In genomic region chr7:135721436-135721992, GRCm38 (mm10) we compare ENCODE assay signal across 15 mouse cellular contexts. TPM values are rescaled to one million over a fixed set of nuclear protein-coding genes. Genes with fewer than 3 reads are reported as not detected.
DNase-seq lines count a peak whose midpoint lies in the region; ATAC-seq and TF ChIP-seq lines count a peak whose summit lies in the region.
"Had no signal": no experiment of that assay in that cellular context is flagged by ENCODE, and none has a peak within 500 bp of the region (broad histone marks: within the 10 kb centered on the region; RNA-seq: fewer than 3 reads in every experiment).

No protein-coding gene starts in this region.

- H3K27ac ChIP-seq in heart, embryonic 12.5 days (ENCODE audit: poor library complexity, severe bottlenecking) = peak overlapping the region; percentile 48
- H3K27ac ChIP-seq in heart, adult 2 months = no peak overlapping the region
- H3K27ac ChIP-seq in MEL (ENCODE audit: control insufficient read depth, low read depth, low read length) = peak overlapping the region; percentile 92
- no peak overlapping the region for H3K27ac ChIP-seq in intestine, embryonic 16.5 days (ENCODE audit: low read length)
- H3K27ac ChIP-seq in forebrain, postnatal 0 days (ENCODE audit: low read depth, low read length) = no peak overlapping the region
- H3K27ac ChIP-seq: limb, embryonic 15.5 days; neural tube, embryonic 13.5 days had no signal

- no peaks in the 10 kb centered on the region for H3K79me2 ChIP-seq in heart, adult 2 months (replicated peaks; ENCODE audit: control insufficient read depth, insufficient read depth, low read length)
- H3K79me2 ChIP-seq in MEL (ENCODE audit: control insufficient read depth, insufficient read depth, low read length, poor library complexity) = peaks cover 3% of the 10 kb centered on the region

- 36% methylated on average over 7 of the region's 7 CpGs for WGBS in heart, embryonic 12.5 days
- WGBS in heart, adult 2 months = 49% methylated on average over 7 of the region's 7 CpGs
- 64% methylated on average over 7 of the region's 7 CpGs for WGBS in intestine, embryonic 16.5 days
- WGBS in forebrain, postnatal 0 days = 86% methylated on average over 7 of the region's 7 CpGs

- no peaks in the 10 kb centered on the region for H3K27me3 ChIP-seq in heart, embryonic 12.5 days (replicated peaks)
- no peaks in the 10 kb centered on the region for H3K27me3 ChIP-seq in heart, adult 2 months (ENCODE audit: control insufficient read depth, insufficient read depth, low read length)
- no peaks in the 10 kb centered on the region for H3K27me3 ChIP-seq in MEL (ENCODE audit: control insufficient read depth in 1 of 2, insufficient read depth in 2 of 2, low read length in 2 of 2)
- H3K27me3 ChIP-seq in intestine, embryonic 16.5 days (replicated peaks; ENCODE audit: control insufficient read depth, insufficient read depth, low read length) = no peaks in the 10 kb centered on the region
- no peaks in the 10 kb centered on the region for H3K27me3 ChIP-seq in forebrain, postnatal 0 days (ENCODE audit: insufficient read depth, low read length)
- H3K27me3 ChIP-seq: limb, embryonic 15.5 days; neural tube, embryonic 13.5 days had no signal

- no peak for TF ChIP-seq RAD21 in MEL (IDR thresholded peaks at IDR 0.05; ENCODE audit: low read depth, low read length)

- intact Hi-C loops in heart, adult 2 months (cut with DNase I) = no loop called here

- no peaks in the 10 kb centered on the region for H3K36me3 ChIP-seq in heart, embryonic 12.5 days
- no peaks in the 10 kb centered on the region for H3K36me3 ChIP-seq in heart, adult 2 months (ENCODE audit: control insufficient read depth, insufficient read depth, low read length)
- H3K36me3 ChIP-seq in MEL (ENCODE audit: control insufficient read depth in 1 of 2, insufficient read depth in 2 of 2, low read length in 2 of 2) = peaks cover 0 to 19% of the 10 kb centered on the region in 2 experiments; a peak in 2 of 4 replicates
- no peaks in the 10 kb centered on the region for H3K36me3 ChIP-seq in intestine, embryonic 16.5 days (ENCODE audit: control insufficient read depth, insufficient read depth, low read length)
- no peaks in the 10 kb centered on the region for H3K36me3 ChIP-seq in forebrain, postnatal 0 days (ENCODE audit: insufficient read depth)
- H3K36me3 ChIP-seq: limb, embryonic 15.5 days; neural tube, embryonic 13.5 days had no signal

- H3K4me1 ChIP-seq in heart, embryonic 12.5 days (replicated peaks) = peaks cover 7% of the 10 kb centered on the region; the same call in 1 of the 2 replicates
- peaks cover 1% of the 10 kb centered on the region; the same call in 1 of the 2 replicates for H3K4me1 ChIP-seq in heart, adult 2 months (ENCODE audit: control insufficient read depth, insufficient read depth, low read length)
- H3K4me1 ChIP-seq in MEL (ENCODE audit: control insufficient read depth in 1 of 2, insufficient read depth in 2 of 2, low read length in 2 of 2) = peaks cover 10 to 16% of the 10 kb centered on the region in 2 experiments
- peaks cover 17% of the 10 kb centered on the region for H3K4me1 ChIP-seq in intestine, embryonic 16.5 days (ENCODE audit: control insufficient read depth, insufficient read depth, low read length)
- no peaks in the 10 kb centered on the region for H3K4me1 ChIP-seq in forebrain, postnatal 0 days (ENCODE audit: insufficient read depth)
- H3K4me1 ChIP-seq: neural tube, embryonic 13.5 days had no signal

- ATAC-seq in heart, embryonic 12.5 days (ENCODE audit: insufficient number of reproducible peaks, low FRiP score) = peak; percentile 80
- peak; percentile 65 for ATAC-seq in intestine, embryonic 16.5 days
- peak; percentile 85 for ATAC-seq in megakaryocyte progenitor cell, adult 5-6 weeks (replicated peaks; ENCODE audit: poor library complexity)
- no peak for ATAC-seq in forebrain, postnatal 0 days

- no peak for TF ChIP-seq EP300 in heart, adult 2 months (IDR thresholded peaks at IDR 0.05; ENCODE audit: insufficient read depth, low read depth, low read length)
- TF ChIP-seq EP300 in MEL (IDR thresholded peaks at IDR 0.05; ENCODE audit: low read depth in 1 of 2, low read length in 2 of 2) = peak; percentile 66 to 90

- H3K4me2 ChIP-seq in heart, embryonic 12.5 days = peak overlapping the region; percentile 25; the same call in 1 of the 2 replicates
- no peak overlapping the region for H3K4me2 ChIP-seq in intestine, embryonic 16.5 days (ENCODE audit: low read depth, low read length)
- H3K4me2 ChIP-seq in forebrain, postnatal 0 days (ENCODE audit: low read depth) = no peak overlapping the region
- H3K4me2 ChIP-seq: limb, embryonic 15.5 days; midbrain, embryonic 11.5 days; neural tube, embryonic 13.5 days had no signal

- H3K9me3 ChIP-seq in heart, embryonic 12.5 days (replicated peaks) = no peaks in the 10 kb centered on the region
- H3K9me3 ChIP-seq in MEL (replicated peaks; ENCODE audit: insufficient read depth, low read length) = no peaks in the 10 kb centered on the region
- H3K9me3 ChIP-seq in intestine, embryonic 16.5 days (ENCODE audit: control insufficient read depth, low read length) = no peaks in the 10 kb centered on the region
- no peaks in the 10 kb centered on the region for H3K9me3 ChIP-seq in forebrain, postnatal 0 days (ENCODE audit: low read length)
- H3K9me3 ChIP-seq: limb, embryonic 15.5 days; neural tube, embryonic 13.5 days had no signal

- no peak overlapping the region for H3K9ac ChIP-seq in heart, embryonic 12.5 days
- no peak overlapping the region for H3K9ac ChIP-seq in heart, adult 2 months (ENCODE audit: low read depth, low read length)
- peak overlapping the region; percentile 82 for H3K9ac ChIP-seq in MEL (ENCODE audit: control insufficient read depth, low read depth, low read length, poor library complexity, severe bottlenecking)
- no peak overlapping the region for H3K9ac ChIP-seq in intestine, embryonic 16.5 days (ENCODE audit: low read depth, low read length)
- no peak overlapping the region for H3K9ac ChIP-seq in forebrain, postnatal 0 days
- H3K9ac ChIP-seq: limb, embryonic 15.5 days; neural tube, embryonic 13.5 days had no signal

- DNase-seq in heart, adult 2 months = no peak
- peak; percentile 87 for DNase-seq in MEL (ENCODE audit: low read depth, low spot score)
- no peak for DNase-seq in forebrain, postnatal 0 days
- DNase-seq in kidney, postnatal 10 days = no peak
- no peak for DNase-seq in layer of hippocampus, adult 9-11 months
- DNase-seq: adrenal gland, postnatal 14 days; cerebellum, adult 9-11 months; kidney, adult 8-10 months; thymus, adult 2 months had no signal

- no peak overlapping the region for H3K4me3 ChIP-seq in heart, embryonic 12.5 days
- H3K4me3 ChIP-seq in heart, adult 2 months = no peak overlapping the region
- peak overlapping the region; percentile 48 to 59 for H3K4me3 ChIP-seq in MEL (ENCODE audit: control insufficient read depth in 1 of 2, insufficient read depth in 1 of 2, low read depth in 2 of 2, low read length in 2 of 2)
- no peak overlapping the region for H3K4me3 ChIP-seq in intestine, embryonic 16.5 days (ENCODE audit: low read length)
- no peak overlapping the region for H3K4me3 ChIP-seq in forebrain, postnatal 0 days (ENCODE audit: low read depth, low read length)
- H3K4me3 ChIP-seq: limb, embryonic 15.5 days; neural tube, embryonic 13.5 days had no signal

- no peak for TF ChIP-seq CTCF in heart, adult 2 months (IDR thresholded peaks at IDR 0.05)
- no peak for TF ChIP-seq CTCF in MEL (IDR thresholded peaks at IDR 0.05 in 2 of 3, conservative IDR thresholded peaks at IDR 0.05 in 1 of 3; ENCODE audit: control insufficient read depth in 1 of 3, insufficient read depth in 1 of 3, low read depth in 2 of 3, low read length in 3 of 3, poor library complexity in 1 of 3, severe bottlenecking in 1 of 3)
- no peak for TF ChIP-seq CTCF in forebrain, postnatal 0 days (IDR thresholded peaks at IDR 0.05; ENCODE audit: low read depth)

- TF ChIP-seq POLR2A in heart, adult 2 months (IDR thresholded peaks at IDR 0.05; ENCODE audit: insufficient read depth, low read depth, low read length) = no peak
- peak in 1 of 2 experiments; percentile 50; a peak in 1 of 4 replicates for TF ChIP-seq POLR2A in MEL (IDR thresholded peaks at IDR 0.05; ENCODE audit: control insufficient read depth in 1 of 2, insufficient read depth in 1 of 2, low read depth in 1 of 2, low read length in 2 of 2, poor library complexity in 1 of 2)

TF ChIP-seq in MEL, 35 proteins besides CTCF, POLR2A, EP300 and RAD21 (continues in another document):
- TF ChIP-seq TCF12 (IDR thresholded peaks at IDR 0.05; ENCODE audit: low read depth, low read length) (peak; percentile 84), SMC3 (IDR thresholded peaks at IDR 0.05; ENCODE audit: low read depth, low read length) (no peak), BHLHE40 (IDR thresholded peaks at IDR 0.05; ENCODE audit: borderline replicate concordance, low read depth, low read length) (0 out of 2 replicates have a peak, but pooled peaks have one; percentile 23), SIN3A (IDR thresholded peaks at IDR 0.05; ENCODE audit: low read length) (peak; percentile 62), MYB (IDR thresholded peaks at IDR 0.05; ENCODE audit: low read depth, low read length) (peak; percentile 39; the same call in 1 of the 2 replicates), ETS1 (IDR thresholded peaks at IDR 0.05; ENCODE audit: low read depth, low read length) (peak; percentile 58), E2F4 (IDR thresholded peaks at IDR 0.05; ENCODE audit: borderline replicate concordance, low read depth, low read length) (peak; percentile 71), TAL1 (IDR thresholded peaks at IDR 0.05; ENCODE audit: low read length) (peak; percentile 96), ZC3H11A (IDR thresholded peaks at IDR 0.05; ENCODE audit: low read depth, low read length) (no peak), GABPA (IDR thresholded peaks at IDR 0.05; ENCODE audit: low read depth, low read length) (no peak), ZMIZ1 (IDR thresholded peaks at IDR 0.05; ENCODE audit: low read depth, low read length) (peak; percentile 55; the same call in 1 of the 2 replicates), MXI1 (IDR thresholded peaks at IDR 0.05; ENCODE audit: low read depth, low read length) (peak; percentile 9; the same call in 1 of the 2 replicates)

RNA-seq across cellular contexts. Expression of gene Mki67, which starts 5.4 kb away (rescaled TPM):
- polyA plus RNA-seq in heart, embryonic 12.5 days (2016; fragmentation: Nextera tagmentation; extraction: Ambion mirVana) = 39.2 and 42.6 TPM in 2 replicates
- total RNA-seq in heart, adult 2 months (2021) = 1 to 10 TPM in 1 of 2 experiments, under 1 TPM in 1; 0.97 to 1.9 TPM
- 0.16 and 0.29 TPM in 2 replicates for polyA plus RNA-seq in heart, adult 2 months (2012; rRNA removed)
- 88.6 and 132 TPM in 2 replicates for total RNA-seq in MEL (2012; rRNA removed)
- 100 to 1,000 TPM; 271 to 401 TPM for polyA plus RNA-seq in MEL (2012; ENCODE audit: insufficient read depth in 1 of 2, insufficient read length in 2 of 2, low read depth in 1 of 2, low replicate concordance in 2 of 2, missing spikeins in 1 of 2)
- polyA plus RNA-seq in intestine, embryonic 16.5 days (2015; fragmentation: Nextera tagmentation; extraction: Ambion mirVana) = 20.2 and 23.2 TPM in 2 replicates
- total RNA-seq in megakaryocyte progenitor cell, adult 5-6 weeks (2015) = 389 and 403 TPM in 2 replicates
- total RNA-seq in megakaryocyte progenitor cell, adult 5-6 weeks (2017) = 247 and 299 TPM in 2 replicates
- total RNA-seq in forebrain, postnatal 0 days (2014; rRNA removed) = 9.2 and 15.8 TPM in 2 replicates
- polyA plus RNA-seq in forebrain, postnatal 0 days (2015; fragmentation: Nextera tagmentation; extraction: Ambion mirVana) = 2.4 and 4.0 TPM in 2 replicates

Comparison
In these comparisons a context has a peak if more than half of its experiments do, and no peak if none do; other contexts are left out.
1. H3K27ac ChIP-seq: peak in heart, embryonic 12.5 days (single experiment) and MEL (single experiment); none in heart, adult 2 months (single experiment), intestine, embryonic 16.5 days (single experiment) and forebrain, postnatal 0 days (single experiment).
2. H3K4me3 ChIP-seq: peak in MEL (2 of 2); none in heart, embryonic 12.5 days (single experiment), heart, adult 2 months (single experiment), intestine, embryonic 16.5 days (single experiment) and forebrain, postnatal 0 days (single experiment).